Mouse (Mus musculus) large intestine, adult 2 months (tissue): ENCODE data around the gene 1500009L16Rik. TPM values are rescaled to one million over a fixed set of nuclear protein-coding genes. Genes with fewer than 3 reads are reported as not detected.

Source experiments
- DNase-seq: peaks from one replicate; pipeline ENCODE4 v3.0.0-alpha.2; 2012; ENCODE audit warnings: low read depth, low spot score
- WGBS: fragments of 180-500 bp; shearing (Covaris S2); methylation state at CpG from one replicate; pipeline ENCODE4 v1.1.7; 2018; 5-methylcytosine and 5-hydroxymethylcytosine counted together
- polyA plus RNA-seq: library from polyadenylated mRNA; depleted of rRNA; stranded (reverse); fragments of >200 nt; gene quantifications from 2 replicates; pipeline ENCODE4 v1.2.3, GENCODE M21; 2012; rRNA removed

Gene 1500009L16Rik
- polyA plus RNA-seq = 3.5 and 4.5 TPM in 2 replicates

GRCm38 (mm10) chr10:83722579-83723031 lies at the start of gene 1500009L16Rik:
TSS of gene 1500009L16Rik (plus strand) at chr10:83722865.
- under 1% methylated on average over 37 of the region's 37 CpGs for WGBS
- DNase-seq = peak; percentile 43

- 86% methylated on average over 12 of the region's 12 CpGs for WGBS
- no peak for DNase-seq
Observed at GRCm38 (mm10) chr10:83681334-83681733, 41.3 kb upstream of the 1500009L16Rik start.

- WGBS = 86% methylated on average over 2 of the region's 2 CpGs
- no peak for DNase-seq
Observed at GRCm38 (mm10) chr10:83688215-83688614, 34.5 kb upstream of the 1500009L16Rik start.

- DNase-seq = peak; percentile 50
- 47% methylated on average over 11 of the region's 11 CpGs for WGBS
Observed at GRCm38 (mm10) chr10:83692175-83692895, 30.3 kb upstream of the 1500009L16Rik start.

- no peak for DNase-seq
- 87% methylated on average over 4 of the region's 4 CpGs for WGBS
Observed at GRCm38 (mm10) chr10:83696226-83696625, 26.4 kb upstream of the 1500009L16Rik start.

GRCm38 (mm10) chr10:83706628-83707027 lies 16.0 kb upstream of the 1500009L16Rik start:
- 90% methylated on average over 12 of the region's 12 CpGs for WGBS
- DNase-seq = no peak

GRCm38 (mm10) chr10:83709920-83710319 lies 12.7 kb upstream of the 1500009L16Rik start:
- 29% methylated on average over 3 of the region's 3 CpGs for WGBS

GRCm38 (mm10) chr10:83711769-83712168 lies 10.9 kb upstream of the 1500009L16Rik start:
- no peak for DNase-seq
- 50% methylated on average over 10 of the region's 10 CpGs for WGBS

More at GRCm38 (mm10) chr10:83709920-83710319, 12.7 kb upstream of the 1500009L16Rik start:
- no peak for DNase-seq

GRCm38 (mm10) chr10:83718855-83719474 lies 3.7 kb upstream of the 1500009L16Rik start:
- no peak for DNase-seq

GRCm38 (mm10) chr10:83723055-83723454 lies 390 bp downstream of the 1500009L16Rik start:
- DNase-seq = no peak
- WGBS = under 1% methylated on average over 17 of the region's 23 CpGs

More at GRCm38 (mm10) chr10:83718855-83719474, 3.7 kb upstream of the 1500009L16Rik start:
- WGBS = 73% methylated on average over 12 of the region's 12 CpGs

- WGBS = 76% methylated on average over 15 of the region's 15 CpGs
- peak; percentile 47 for DNase-seq
Observed at GRCm38 (mm10) chr10:83724351-83725059, 1.8 kb downstream of the 1500009L16Rik start.

GRCm38 (mm10) chr10:83726164-83726563 lies 3.5 kb downstream of the 1500009L16Rik start:
- 56% methylated on average over 11 of the region's 11 CpGs for WGBS
- DNase-seq = no peak

- WGBS = 80% methylated on average over 5 of the region's 5 CpGs
- no peak for DNase-seq
Observed at GRCm38 (mm10) chr10:83727846-83728245, 5.2 kb downstream of the 1500009L16Rik start.

GRCm38 (mm10) chr10:83728529-83728928 lies 5.9 kb downstream of the 1500009L16Rik start:
- 84% methylated on average over 6 of the region's 6 CpGs for WGBS
- DNase-seq = no peak

- 75% methylated on average over 3 of the region's 3 CpGs for WGBS
- DNase-seq = no peak
Observed at GRCm38 (mm10) chr10:83729076-83729475, 6.4 kb downstream of the 1500009L16Rik start.

GRCm38 (mm10) chr10:83729492-83729891 lies 6.8 kb downstream of the 1500009L16Rik start:
- whole genome bisulfite sequencing = 29% methylated on average over 7 of the region's 7 CpGs
- peak; percentile 56 for DNase-seq

GRCm38 (mm10) chr10:83733725-83734124 lies 11.1 kb downstream of the 1500009L16Rik start:
- 86% methylated on average over 4 of the region's 4 CpGs for WGBS
- no peak for DNase-seq

- WGBS = 84% methylated on average over 15 of the region's 15 CpGs
- DNase-seq = no peak
Observed at GRCm38 (mm10) chr10:83738996-83739655, 16.5 kb downstream of the 1500009L16Rik start.

- 72% methylated on average over 3 of the region's 3 CpGs for WGBS
- DNase-seq = no peak
Observed at GRCm38 (mm10) chr10:83744656-83745055, 22.0 kb downstream of the 1500009L16Rik start.

GRCm38 (mm10) chr10:83753056-83753455 lies 30.4 kb downstream of the 1500009L16Rik start:
- DNase-seq = no peak

More at GRCm38 (mm10) chr10:83753056-83753455, 30.4 kb downstream of the 1500009L16Rik start:
- WGBS = 96% methylated on average over 1 of the region's 1 CpGs
